Mouse (Mus musculus) macrophage (primary cell): ENCODE measurements around the gene Slc17a5. TPM values are rescaled to one million over a fixed set of nuclear protein-coding genes. Genes with fewer than 3 reads are reported as not detected.

ENCODE experiments used
- H3K27ac ChIP-seq: fragments of 350-480 bp; formaldehyde crosslinking; 2 replicates; pipeline ENCODE4 v1.9.0; 2021
- H3K36me3 ChIP-seq: fragments of 350-480 bp; formaldehyde crosslinking; 2 replicates; pipeline ENCODE4 v1.9.0; 2021; ENCODE audit errors: inconsistent target
- H3K4me3 ChIP-seq: fragments of 350-480 bp; formaldehyde crosslinking; 2 replicates; pipeline ENCODE4 v1.9.0; 2021; ENCODE audit errors: inconsistent target
- H3K79me2 ChIP-seq: fragments of 350-480 bp; formaldehyde crosslinking; 2 replicates; pipeline ENCODE4 v1.9.0; 2021; ENCODE audit errors: inconsistent target
- WGBS: methylation state at CpG from one replicate; pipeline ENCODE4 v1.1.7; 2026; ENCODE audit warnings: inconsistent platforms; ENCODE audit not compliant: missing documents; 5-methylcytosine and 5-hydroxymethylcytosine counted together
- polyA plus RNA-seq: library from polyadenylated mRNA; stranded (reverse); fragments of 250-400 nt; gene quantifications from 3 replicates; pipeline ENCODE4 v1.2.4, GENCODE M21; 2018; ENCODE audit warnings: inconsistent platforms
- total RNA-seq, 78 experiments: library from RNA; depleted of rRNA; stranded (reverse); fragments of 250-400 nt; gene quantifications; 1 replicate in 9 of 78; 2 replicates in 24 of 78; 3 replicates in 43 of 78; 4 replicates in 2 of 78; pipeline ENCODE4 v1.2.4; 2018; ENCODE audit warnings: inconsistent platforms in 56 of 78

The Slc17a5 gene
- total RNA-seq (2018; cell fraction: chromatin; rRNA removed) = 100 to 1,000 TPM in 1 of 26 experiments, 10 to 100 TPM in 25; 16.8 to 108 (median 48.4) TPM
- 10 to 100 TPM; 15.0 to 68.2 (median 32.7) TPM for total RNA-seq (2018; cell fraction: cytosol; rRNA removed)
- total RNA-seq (2018; cell fraction: nucleus; rRNA removed) = 100 to 1,000 TPM in 2 of 26 experiments, 10 to 100 TPM in 24; 22.2 to 122 (median 53.8) TPM
- 35.7 to 56.6 TPM (median 55.8 TPM) in 3 replicates for polyA plus RNA-seq

DNA sequence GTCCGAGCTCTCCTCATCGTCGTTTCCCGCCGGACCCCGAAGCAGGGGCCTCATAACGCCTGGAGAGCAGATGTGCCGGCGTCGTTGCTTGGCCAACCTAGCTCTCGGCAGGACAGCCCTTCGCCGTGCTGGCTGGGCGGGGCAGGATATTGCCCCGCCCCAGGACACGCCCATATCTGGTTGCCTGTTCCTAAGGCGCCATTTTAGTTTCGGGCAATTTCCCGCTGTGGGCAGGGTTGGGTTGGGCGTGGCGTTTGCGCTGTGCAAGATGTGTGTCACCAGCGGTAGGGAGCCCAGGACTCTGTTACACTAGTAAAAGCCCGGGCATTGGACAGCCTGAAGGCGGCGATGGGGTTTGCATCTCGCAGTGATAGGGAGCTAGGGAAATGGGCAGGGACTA lies at the start of gene Slc17a5:
Gene Slc17a5 (minus strand): TSS at position 128 of the 400 bp plus-strand sequence.
- under 1% methylated on average over 27 of the region's 27 CpGs for WGBS
- Histone ChIP-seq H3K4me3 (peak within 1 kb of the TSS; percentile 62), H3K27ac (peak within 1 kb of the TSS; percentile 96), H3K36me3 (peaks cover 25% of the 10 kb centered on the region; the same call in 1 of the 2 replicates), H3K79me2 (peaks cover 47% of the 10 kb centered on the region)

DNA sequence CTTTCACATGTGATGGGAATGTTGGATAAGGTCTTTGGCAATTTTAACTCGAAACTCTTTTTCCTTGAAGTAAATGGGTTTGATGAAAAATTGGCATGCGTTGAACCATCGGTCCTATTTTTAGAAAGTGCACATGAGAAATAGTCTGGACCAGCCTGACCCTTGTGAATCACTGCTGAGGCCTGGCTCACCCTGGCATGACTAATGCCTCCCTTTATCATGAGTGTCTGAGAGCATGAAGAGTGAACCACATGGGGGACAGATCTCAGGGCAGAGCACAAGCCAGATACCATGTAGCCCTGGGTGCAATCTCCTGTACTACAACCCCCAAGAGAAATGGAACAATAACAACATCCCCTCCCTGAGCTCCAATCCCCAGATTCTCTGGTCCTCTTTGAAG lies 46.1 kb upstream of the Slc17a5 start:
- H3K79me2 ChIP-seq = no peaks in the 10 kb centered on the region
- 87% methylated on average over 3 of the region's 3 CpGs for WGBS

DNA sequence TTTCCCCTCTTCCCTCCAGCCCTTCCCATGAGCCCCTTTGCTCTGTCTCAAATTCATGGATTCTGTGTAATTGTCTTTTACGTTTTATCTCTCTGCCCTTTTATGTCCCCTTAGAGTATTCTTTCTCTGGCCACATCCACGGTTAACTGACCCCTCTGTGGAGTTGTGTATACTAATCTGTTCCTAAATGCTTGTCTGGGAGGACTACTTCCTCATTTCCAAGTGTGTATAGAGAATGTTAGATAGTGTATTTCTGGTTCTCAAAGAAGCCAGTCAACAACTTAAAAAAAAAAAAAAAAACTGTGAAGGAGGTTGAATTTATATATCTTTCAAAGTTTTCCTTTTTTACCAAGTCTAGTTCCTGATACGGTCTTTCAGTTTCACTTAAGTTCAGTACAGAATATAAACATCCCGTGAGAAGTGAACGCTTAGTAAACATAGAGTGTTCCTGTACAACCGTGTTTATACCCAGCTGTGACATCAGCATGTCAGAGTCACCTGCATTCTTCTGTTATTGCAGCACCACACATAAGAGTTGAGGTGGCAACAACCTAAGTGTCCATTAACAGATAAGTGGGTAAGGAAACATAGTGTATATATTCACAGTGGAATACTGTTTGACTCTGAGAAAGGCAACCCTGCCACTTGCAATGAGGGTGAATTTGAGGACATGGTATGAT lies 44.1 kb upstream of the Slc17a5 start:
- no peaks in the 10 kb centered on the region for H3K36me3 ChIP-seq
- 15% methylated on average over 6 of the region's 6 CpGs for WGBS
- H3K4me3 ChIP-seq = no peak overlapping the region
- no peaks in the 10 kb centered on the region for H3K79me2 ChIP-seq
- no peak overlapping the region for H3K27ac ChIP-seq

More for the DNA sequence above, 46.1 kb upstream of the Slc17a5 start:
- Histone ChIP-seq H3K27ac (peak overlapping the region; percentile 12; the same call in 1 of the 2 replicates), H3K4me3 (no peak overlapping the region), H3K36me3 (no peaks in the 10 kb centered on the region)

DNA sequence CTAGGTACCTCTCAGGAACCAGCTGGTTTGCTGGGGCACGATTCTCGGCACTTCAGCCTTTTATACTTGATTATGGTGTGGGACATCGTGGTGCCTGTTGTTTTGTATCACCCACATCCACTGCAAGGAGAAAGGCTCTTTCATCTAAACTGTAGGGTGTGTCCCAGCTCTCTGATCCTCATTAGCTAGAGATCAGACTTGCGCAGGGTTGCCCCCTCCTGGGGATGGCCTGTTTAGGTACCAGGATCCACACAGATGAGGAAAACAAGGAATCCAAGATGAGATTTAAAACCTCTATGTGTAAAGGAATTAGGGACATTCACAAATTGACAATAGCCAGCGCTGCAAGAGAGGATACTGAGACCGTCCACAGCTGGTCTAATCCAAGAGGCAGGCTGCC lies 42.1 kb upstream of the Slc17a5 start:
- no peak overlapping the region for H3K4me3 ChIP-seq
- H3K79me2 ChIP-seq = no peaks in the 10 kb centered on the region
- no peaks in the 10 kb centered on the region for H3K36me3 ChIP-seq
- WGBS = 83% methylated on average over 6 of the region's 6 CpGs
- no peak overlapping the region for H3K27ac ChIP-seq

DNA sequence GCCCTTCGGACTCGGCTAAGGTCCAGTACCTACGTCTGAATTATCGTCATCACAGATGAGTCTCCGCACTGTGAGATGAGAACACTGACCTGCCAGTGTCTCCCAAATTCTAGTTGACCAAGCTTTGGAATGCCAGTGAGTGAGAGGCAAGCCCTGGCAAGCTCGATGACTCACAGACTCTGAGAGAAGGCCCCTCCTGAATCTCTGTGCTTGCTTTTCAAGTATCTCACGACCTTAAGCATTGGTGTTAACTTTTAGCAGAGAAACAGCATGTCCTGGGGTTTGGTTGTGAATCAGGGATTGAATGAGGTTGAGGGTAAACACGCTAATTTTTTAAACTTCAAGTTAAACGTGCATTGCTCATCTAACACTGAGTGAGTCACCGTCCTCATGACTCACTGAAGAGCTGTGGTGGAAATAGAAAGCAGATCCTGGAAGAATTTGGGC lies 35.5 kb upstream of the Slc17a5 start:
- 64% methylated on average over 10 of the region's 10 CpGs for WGBS
- Histone ChIP-seq H3K4me3 (no peak overlapping the region), H3K27ac (peak overlapping the region; percentile 81)

DNA sequence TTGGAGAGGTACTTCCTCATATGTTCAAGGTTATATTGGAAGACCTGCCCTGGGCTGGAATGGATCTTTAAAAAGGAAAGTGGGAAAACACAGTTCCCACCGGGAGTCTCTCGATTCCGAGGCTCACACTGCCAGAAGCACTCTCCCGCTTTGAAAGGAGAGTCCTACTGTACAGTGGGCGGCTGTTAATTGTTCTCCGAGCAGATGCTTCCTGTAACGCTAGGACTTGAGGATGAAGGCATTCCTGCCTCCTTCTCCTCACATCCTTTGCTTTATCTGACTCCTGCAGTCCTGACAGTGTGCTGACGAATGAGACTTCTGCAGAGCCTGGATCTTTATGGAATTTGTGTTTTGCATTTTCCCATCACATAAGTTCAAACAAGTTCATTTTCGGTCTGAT lies 31.4 kb upstream of the Slc17a5 start:
- no peak overlapping the region for H3K4me3 ChIP-seq
- WGBS = 78% methylated on average over 9 of the region's 9 CpGs
- H3K36me3 ChIP-seq = no peaks in the 10 kb centered on the region
- H3K79me2 ChIP-seq = no peaks in the 10 kb centered on the region
- H3K27ac ChIP-seq = no peak overlapping the region

More for the DNA sequence above, 35.5 kb upstream of the Slc17a5 start:
- no peaks in the 10 kb centered on the region for H3K36me3 ChIP-seq
- H3K79me2 ChIP-seq = no peaks in the 10 kb centered on the region

DNA sequence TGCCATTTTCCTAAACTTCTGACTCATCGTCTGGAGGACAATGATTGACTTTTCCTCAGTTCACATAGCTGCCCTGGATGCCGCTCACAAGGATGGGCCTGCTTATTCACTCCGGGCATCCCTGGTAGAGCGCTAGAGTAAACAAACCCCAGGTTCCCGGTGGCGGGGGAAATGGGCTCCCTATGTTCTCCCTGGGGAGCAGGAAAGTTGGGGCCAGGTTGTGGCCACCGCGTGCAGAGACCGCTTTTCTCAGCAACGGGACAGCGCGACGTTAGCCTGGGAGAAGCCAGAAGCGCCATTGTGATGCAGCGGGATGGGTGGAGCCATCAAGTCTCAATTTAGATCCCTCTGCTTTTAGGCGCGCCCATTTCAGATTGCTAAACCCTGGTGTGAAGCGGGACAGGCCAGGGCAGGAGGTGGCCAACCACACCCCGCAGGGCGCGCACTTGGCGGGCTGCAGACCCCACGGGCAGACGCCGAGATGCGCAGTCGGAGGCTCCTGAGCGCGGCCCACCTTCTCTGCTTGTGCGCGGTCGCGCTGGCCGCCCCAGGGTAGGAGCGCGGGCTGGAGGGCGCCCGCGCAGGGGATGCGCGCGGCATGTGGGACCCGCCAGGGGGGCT lies 27.7 kb upstream of the Slc17a5 start, which contains the start of gene Cd109:
Gene Cd109 (plus strand): TSS at position 146 of the 621 bp plus-strand sequence.
- no peaks in the 10 kb centered on the region for H3K36me3 ChIP-seq
- 1% methylated on average over 42 of the region's 43 CpGs for WGBS
- H3K4me3 ChIP-seq = peak within 1 kb of the TSS; percentile 32
- H3K27ac ChIP-seq = no peak within 1 kb of the TSS
- H3K79me2 ChIP-seq = no peaks in the 10 kb centered on the region

DNA sequence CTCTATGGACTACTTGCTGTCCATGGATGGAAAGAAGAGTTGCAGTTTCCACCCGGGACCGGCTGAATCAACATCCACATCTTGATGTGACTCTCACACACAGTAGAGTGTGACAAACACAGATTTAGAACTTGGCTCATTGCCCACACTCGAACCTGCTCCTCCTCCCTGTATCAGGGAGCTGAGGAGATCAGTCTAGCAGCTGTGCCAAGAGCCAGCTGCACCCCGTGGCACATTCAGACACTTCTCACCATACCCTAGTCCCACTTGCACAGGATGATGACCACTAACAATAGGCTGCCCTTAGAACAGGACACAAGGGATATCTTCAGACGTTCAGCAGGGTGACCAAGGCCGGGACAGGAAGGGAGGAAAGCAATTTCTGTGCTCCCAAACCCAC lies 26.4 kb upstream of the Slc17a5 start:
- Histone ChIP-seq H3K36me3 (no peaks in the 10 kb centered on the region), H3K79me2 (no peaks in the 10 kb centered on the region), H3K4me3 (no peak overlapping the region), H3K27ac (no peak overlapping the region)
- WGBS = 51% methylated on average over 6 of the region's 6 CpGs

DNA sequence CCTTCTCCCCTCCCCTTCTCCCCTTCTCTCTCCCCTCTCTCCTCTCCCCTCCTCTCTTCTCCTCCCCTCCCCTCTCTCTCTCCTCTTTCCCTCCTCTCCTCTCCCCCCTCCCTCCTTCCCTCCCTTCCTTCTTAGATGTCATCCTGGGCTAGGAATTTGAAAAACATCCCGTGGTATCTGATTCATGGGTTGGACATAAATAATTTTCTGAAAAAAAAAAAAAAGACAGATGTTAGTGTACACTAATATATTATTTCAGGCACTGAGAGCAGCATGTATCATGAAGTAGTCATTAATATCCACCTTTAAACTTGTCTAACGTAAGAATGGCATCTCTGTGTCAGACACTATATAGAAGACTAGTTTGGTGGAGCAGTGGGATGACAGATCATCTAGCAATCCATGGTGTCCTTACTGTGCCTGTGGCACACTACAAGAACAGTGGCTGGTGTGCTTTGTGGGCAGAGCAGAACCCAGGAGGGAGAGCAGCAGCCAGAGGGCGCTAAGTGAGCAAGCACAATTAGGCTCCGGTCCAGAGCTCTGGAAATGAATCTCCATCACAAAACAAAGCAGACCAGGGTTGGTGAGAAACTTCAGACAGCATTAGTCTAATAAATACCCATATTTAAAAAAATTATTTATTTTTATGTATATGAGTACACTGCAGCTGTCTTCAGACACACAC lies 13.3 kb upstream of the Slc17a5 start:
- 50% methylated on average over 3 of the region's 4 CpGs for WGBS
- Histone ChIP-seq H3K4me3 (no peak overlapping the region), H3K27ac (no peak overlapping the region), H3K79me2 (no peaks in the 10 kb centered on the region), H3K36me3 (no peaks in the 10 kb centered on the region)

DNA sequence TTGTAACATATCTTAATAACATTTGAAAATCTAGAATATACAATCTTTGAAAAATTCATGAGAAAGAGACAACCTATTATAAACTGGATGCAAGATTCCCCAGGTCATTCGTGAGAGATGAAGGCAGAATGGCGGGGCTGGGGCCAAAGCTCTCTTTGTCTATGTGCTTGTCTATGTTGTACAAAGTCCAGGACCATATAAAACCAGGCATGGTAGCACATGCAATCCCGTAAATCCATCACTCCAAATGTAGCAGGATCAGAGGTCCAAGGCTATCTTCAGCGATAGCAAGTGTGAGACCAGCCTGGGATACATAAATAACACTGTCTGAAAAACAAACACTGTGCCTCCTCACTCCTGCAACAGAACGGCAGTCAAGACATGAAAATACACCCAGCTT lies 12.1 kb upstream of the Slc17a5 start:
- 98% methylated on average over 5 of the region's 5 CpGs for WGBS
- no peak overlapping the region for H3K27ac ChIP-seq
- no peak overlapping the region for H3K4me3 ChIP-seq
- no peaks in the 10 kb centered on the region for H3K79me2 ChIP-seq
- H3K36me3 ChIP-seq = no peaks in the 10 kb centered on the region

DNA sequence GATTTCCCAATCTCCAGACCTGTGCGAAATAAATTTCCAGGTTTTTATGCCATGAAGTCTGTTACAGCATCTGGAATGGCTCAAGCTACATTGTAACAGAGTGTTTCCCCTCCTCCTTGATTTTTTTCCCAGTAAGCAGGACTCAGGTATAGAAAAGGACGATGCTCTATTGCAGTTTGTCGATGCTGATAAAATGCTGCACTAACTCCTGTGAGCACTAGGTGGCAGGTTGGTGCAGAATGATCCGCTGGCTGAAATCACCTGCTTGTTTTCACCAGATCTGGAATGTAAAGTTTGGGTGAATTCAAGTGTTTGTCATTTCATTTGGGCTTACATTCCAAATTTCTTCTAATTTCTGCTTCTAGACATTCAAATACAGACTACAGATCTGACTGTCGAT lies 9.0 kb upstream of the Slc17a5 start:
- H3K79me2 ChIP-seq = no peaks in the 10 kb centered on the region
- H3K4me3 ChIP-seq = no peak overlapping the region
- 10% methylated on average over 5 of the region's 5 CpGs for WGBS
- no peak overlapping the region for H3K27ac ChIP-seq
- H3K36me3 ChIP-seq = no peaks in the 10 kb centered on the region

DNA sequence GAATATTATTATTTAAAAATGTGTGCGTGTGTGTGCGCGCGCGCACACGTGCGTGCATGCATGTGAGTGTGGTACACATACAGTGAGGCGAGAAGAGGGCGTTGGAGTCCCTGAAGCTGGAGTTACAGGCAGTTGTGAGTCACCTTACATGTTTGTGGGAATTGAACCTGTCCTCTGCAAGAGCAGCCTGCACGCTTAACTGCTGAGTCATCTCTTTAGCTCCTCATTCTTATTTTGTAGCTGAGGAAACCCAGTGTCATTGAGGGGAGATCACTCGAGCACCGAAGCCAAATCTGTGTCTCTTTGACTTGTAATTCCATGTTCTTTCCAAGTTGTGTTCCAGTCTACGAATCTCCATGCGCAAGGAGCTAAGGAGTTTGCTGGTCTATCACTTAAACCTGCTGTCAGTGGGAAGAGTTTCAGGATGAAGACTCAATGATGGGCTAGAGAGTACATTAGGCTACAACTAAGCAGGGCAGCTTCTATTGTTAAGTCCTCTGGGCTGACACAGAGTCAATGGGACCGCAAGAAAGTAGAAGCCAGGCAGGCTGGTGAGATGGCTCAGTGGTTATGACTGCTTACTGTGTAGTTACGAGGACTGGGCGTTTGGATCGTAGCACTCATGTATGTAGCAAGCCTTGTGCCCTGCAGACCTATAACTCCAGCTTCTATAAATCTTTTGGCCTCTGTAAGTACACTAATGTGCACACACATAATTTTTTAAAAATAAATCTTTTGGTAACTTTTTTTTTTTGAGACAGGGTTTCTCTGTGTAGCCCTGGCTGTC lies 8.1 kb upstream of the Slc17a5 start:
- 83% methylated on average over 18 of the region's 18 CpGs for WGBS
- Histone ChIP-seq H3K36me3 (no peaks in the 10 kb centered on the region), H3K79me2 (no peaks in the 10 kb centered on the region)

DNA sequence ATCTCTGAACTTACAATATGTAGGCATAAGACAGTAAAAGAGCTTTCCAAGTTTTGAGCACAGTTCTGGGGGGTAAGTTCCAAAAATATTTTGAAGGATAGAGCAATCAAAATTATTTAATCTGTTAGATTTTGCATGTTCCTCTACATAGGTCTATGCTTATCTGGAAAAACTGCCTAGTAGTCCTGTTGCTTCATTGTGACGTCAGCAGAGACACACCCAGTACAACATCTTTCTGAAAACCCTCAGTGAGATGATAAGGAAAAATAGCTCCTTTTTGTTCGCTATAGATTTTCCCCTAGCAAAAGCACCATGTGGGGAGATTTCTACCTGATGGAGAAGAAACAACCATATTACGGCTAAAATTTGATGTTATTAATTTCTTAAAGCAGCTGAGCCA lies 7.4 kb upstream of the Slc17a5 start:
- H3K79me2 ChIP-seq = no peaks in the 10 kb centered on the region
- WGBS = 90% methylated on average over 3 of the region's 3 CpGs

More for the DNA sequence above, 8.1 kb upstream of the Slc17a5 start:
- Histone ChIP-seq H3K27ac (no peak overlapping the region), H3K4me3 (no peak overlapping the region)

DNA sequence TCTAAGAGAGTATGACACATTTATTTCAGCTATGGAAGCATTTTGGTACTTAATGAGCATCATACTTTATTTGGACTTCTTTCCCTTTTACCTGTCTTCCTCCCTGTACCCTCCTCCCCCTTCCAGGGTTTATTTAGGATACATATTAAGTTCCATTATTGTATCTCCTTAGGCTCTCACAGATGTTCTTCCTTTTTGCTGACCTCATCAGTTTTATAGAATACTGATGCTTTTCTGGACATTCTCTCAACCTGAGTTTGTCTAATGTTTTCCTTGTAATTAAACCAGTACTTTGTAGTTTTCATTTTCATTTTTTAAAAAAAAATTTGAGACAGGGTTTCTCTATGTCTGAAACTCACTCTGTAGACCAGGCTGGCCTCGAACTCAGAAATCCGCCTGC lies 2.6 kb upstream of the Slc17a5 start:
- Histone ChIP-seq H3K27ac (no peak overlapping the region), H3K4me3 (no peak overlapping the region), H3K79me2 (peaks cover 21% of the 10 kb centered on the region), H3K36me3 (peaks cover 4% of the 10 kb centered on the region; the same call in 1 of the 2 replicates)
- WGBS = 96% methylated on average over 2 of the region's 2 CpGs

More for the DNA sequence above, 7.4 kb upstream of the Slc17a5 start:
- Histone ChIP-seq H3K4me3 (no peak overlapping the region), H3K27ac (no peak overlapping the region), H3K36me3 (no peaks in the 10 kb centered on the region)
